Mouse (Mus musculus): ENCODE measurements around the gene Rgs2.

Rgs2 gene

GRCm38 (mm10) chr1:144003904-144004740, at the start of gene Rgs2:
Gene Rgs2 (minus strand): TSS chr1:144004161.
- in situ Hi-C loops (cut with MseI, MboI) = loop anchor here in 1 of 2 experiments (10.0 kb wide), 1 partner anchor 189 kb away; no protein-coding TSS in a partner anchor

GRCm38 (mm10) chr1:144053401-144053800, 49.4 kb upstream of the Rgs2 start:
- in situ Hi-C loops (cut with MseI, MboI) = no loop called here

- in situ Hi-C loops (cut with MseI, MboI) = no loop called here
Measured at GRCm38 (mm10) chr1:144041826-144042225, 37.9 kb upstream of the Rgs2 start.

- in situ Hi-C loops (cut with MseI, MboI) = no loop called here
Measured at GRCm38 (mm10) chr1:144033498-144033897, 29.5 kb upstream of the Rgs2 start.

- in situ Hi-C loops (cut with MseI, MboI) = no loop called here
Measured at GRCm38 (mm10) chr1:144030499-144030898, 26.5 kb upstream of the Rgs2 start.

- in situ Hi-C loops (cut with MseI, MboI) = no loop called here
Measured at GRCm38 (mm10) chr1:144029679-144030078, 25.7 kb upstream of the Rgs2 start.

GRCm38 (mm10) chr1:144018417-144018958, 14.5 kb upstream of the Rgs2 start:
- in situ Hi-C loops (cut with MseI, MboI) = no loop called here

- in situ Hi-C loops (cut with MseI, MboI) = no loop called here
Measured at GRCm38 (mm10) chr1:144013913-144014312, 10.0 kb upstream of the Rgs2 start.

- in situ Hi-C loops (cut with MseI, MboI) = loop anchor here (5.0 to 10.0 kb wide), 2 partner anchors 193 to 195 kb away; no protein-coding TSS in a partner anchor
Measured at GRCm38 (mm10) chr1:144007341-144007740, 3.4 kb upstream of the Rgs2 start.

GRCm38 (mm10) chr1:144006542-144006941, 2.6 kb upstream of the Rgs2 start:
- in situ Hi-C loops (cut with MseI, MboI) = loop anchor here (5.0 to 10.0 kb wide), 2 partner anchors 192 to 194 kb away; no protein-coding TSS in a partner anchor

- in situ Hi-C loops (cut with MseI, MboI) = loop anchor here (5.0 to 10.0 kb wide), 2 partner anchors 191 to 193 kb away; no protein-coding TSS in a partner anchor
Measured at GRCm38 (mm10) chr1:144005648-144006047, 1.7 kb upstream of the Rgs2 start.

GRCm38 (mm10) chr1:144004741-144005140, 780 bp upstream of the Rgs2 start:
- in situ Hi-C loops (cut with MseI, MboI) = loop anchor here (5.0 to 10.0 kb wide), 2 partner anchors 190 to 192 kb away; no protein-coding TSS in a partner anchor

- in situ Hi-C loops (cut with MseI, MboI) = loop anchor here in 1 of 2 experiments (10.0 kb wide), 1 partner anchor 189 kb away; no protein-coding TSS in a partner anchor
Measured at GRCm38 (mm10) chr1:144003416-144003815, 545 bp downstream of the Rgs2 start.

- in situ Hi-C loops (cut with MseI, MboI) = loop anchor here in 1 of 2 experiments (10.0 kb wide), 1 partner anchor 188 kb away; no protein-coding TSS in a partner anchor
Measured at GRCm38 (mm10) chr1:144002715-144003066, 1.3 kb downstream of the Rgs2 start.

GRCm38 (mm10) chr1:144002036-144002714, 1.8 kb downstream of the Rgs2 start:
- in situ Hi-C loops (cut with MseI, MboI) = loop anchor here in 1 of 2 experiments (10.0 kb wide), 1 partner anchor 187 kb away; no protein-coding TSS in a partner anchor

- in situ Hi-C loops (cut with MseI, MboI) = loop anchor here in 1 of 2 experiments (10.0 kb wide), 1 partner anchor 185 kb away; no protein-coding TSS in a partner anchor
Measured at GRCm38 (mm10) chr1:144000246-144000645, 3.7 kb downstream of the Rgs2 start.

- in situ Hi-C loops (cut with MseI, MboI) = no loop called here
Measured at GRCm38 (mm10) chr1:143999371-143999920, 4.5 kb downstream of the Rgs2 start.

- in situ Hi-C loops (cut with MseI, MboI) = no loop called here
Measured at GRCm38 (mm10) chr1:143993026-143993425, 10.9 kb downstream of the Rgs2 start.

GRCm38 (mm10) chr1:143992528-143992927, 11.4 kb downstream of the Rgs2 start:
- in situ Hi-C loops (cut with MseI, MboI) = no loop called here

- in situ Hi-C loops (cut with MseI, MboI) = no loop called here
Measured at GRCm38 (mm10) chr1:143990263-143990662, 13.7 kb downstream of the Rgs2 start.

GRCm38 (mm10) chr1:143989773-143990172, 14.2 kb downstream of the Rgs2 start:
- in situ Hi-C loops (cut with MseI, MboI) = no loop called here

Measured in mouse trophoblast stem cell (cell line).